Mouse (Mus musculus) c-Kit-positive CD71-positive TER-119-negative erythroid progenitor cells, embryonic 14.5 days (primary cell): Measurements from ENCODE around the gene Oas1e.
"Not testable (repeated sequence)": the region's sequence is repeated elsewhere in the genome, so short reads cannot be mapped to it uniquely, and the experiment has no call there.

Experiments
- DNase-seq: peaks from one replicate; pipeline ENCODE4 v3.0.0-alpha.2; 2013; ENCODE audit warnings: low read depth

Gene Oas1e

GRCm38 (mm10) chr5:120795480-120796034 is at the start of gene Oas1e:
Gene Oas1e, minus strand, starts transcription at chr5:120795530.
- DNase-seq = not testable (repeated sequence)

GRCm38 (mm10) chr5:120844713-120845112 is 49.4 kb upstream of the Oas1e start:
- DNase-seq = no peak

GRCm38 (mm10) chr5:120836731-120837585 is 41.6 kb upstream of the Oas1e start:
- peak; percentile 23 for DNase-seq

GRCm38 (mm10) chr5:120833335-120834280 is 38.3 kb upstream of the Oas1e start:
- DNase-seq = no peak

- DNase-seq = no peak
Observed at GRCm38 (mm10) chr5:120831031-120831430, 35.7 kb upstream of the Oas1e start.

GRCm38 (mm10) chr5:120818999-120819398 is 23.7 kb upstream of the Oas1e start:
- no peak for DNase-seq

GRCm38 (mm10) chr5:120815949-120816348 is 20.6 kb upstream of the Oas1e start:
- DNase-seq = no peak

- DNase-seq = no peak
Observed at GRCm38 (mm10) chr5:120813023-120813422, 17.7 kb upstream of the Oas1e start.

- peak; percentile 82 for DNase-seq
Observed at GRCm38 (mm10) chr5:120811951-120812819, 16.9 kb upstream of the Oas1e start, which contains the start of gene Oas1c. Gene Oas1c, minus strand, starts transcription at chr5:120812514.

- DNase-seq = no peak
Observed at GRCm38 (mm10) chr5:120809171-120809570, 13.8 kb upstream of the Oas1e start.

- peak; percentile 47 for DNase-seq
Observed at GRCm38 (mm10) chr5:120806458-120806857, 11.1 kb upstream of the Oas1e start.

- no peak for DNase-seq
Observed at GRCm38 (mm10) chr5:120803596-120803995, 8.3 kb upstream of the Oas1e start.

GRCm38 (mm10) chr5:120798943-120799342 is 3.6 kb upstream of the Oas1e start:
- DNase-seq = not testable (repeated sequence)

- not testable (repeated sequence) for DNase-seq
Observed at GRCm38 (mm10) chr5:120798147-120798546, 2.8 kb upstream of the Oas1e start.

- DNase-seq = peak; percentile 25
Observed at GRCm38 (mm10) chr5:120793043-120793442, 2.3 kb downstream of the Oas1e start.

GRCm38 (mm10) chr5:120787042-120787441 is 8.3 kb downstream of the Oas1e start:
- no peak for DNase-seq

- no peak for DNase-seq
Observed at GRCm38 (mm10) chr5:120782446-120782845, 12.9 kb downstream of the Oas1e start.

GRCm38 (mm10) chr5:120781646-120782045 is 13.7 kb downstream of the Oas1e start:
- no peak for DNase-seq

GRCm38 (mm10) chr5:120779922-120780321 is 15.4 kb downstream of the Oas1e start:
- DNase-seq = no peak

GRCm38 (mm10) chr5:120778941-120779340 is 16.4 kb downstream of the Oas1e start:
- no peak for DNase-seq

- no peak for DNase-seq
Observed at GRCm38 (mm10) chr5:120777478-120777877, 17.9 kb downstream of the Oas1e start, which contains the start of gene Oas3. Gene Oas3, minus strand, starts transcription at chr5:120777661.
